Mouse (Mus musculus): Measurements from ENCODE around the gene Arfip1. TPM values are rescaled to one million over a fixed set of nuclear protein-coding genes. Genes with fewer than 3 reads are reported as not detected.
"Not testable (repeated sequence)": the region's sequence is repeated elsewhere in the genome, so short reads cannot be mapped to it uniquely, and the experiment has no call there.

Arfip1 gene
- total RNA-seq, 2 experiments from 2014 or later: 18.2 to 18.7 TPM

GRCm38 (mm10) chr3:84598756-84599155, 16.3 kb upstream of the Arfip1 start:
- no peak for DNase-seq (ENCODE audit: low spot score in 2 of 2)
- no peak for TF ChIP-seq CTCF (conservative IDR thresholded peaks at IDR 0.05)
- no peak overlapping the region for H3K4me3 ChIP-seq
- H3K27ac ChIP-seq: no peak overlapping the region

GRCm38 (mm10) chr3:84597996-84598734, 15.7 kb upstream of the Arfip1 start:
- Histone ChIP-seq H3K27ac (no peak overlapping the region), H3K4me3 (no peak overlapping the region)
- no peak for TF ChIP-seq CTCF (conservative IDR thresholded peaks at IDR 0.05)
- DNase-seq (ENCODE audit: low spot score in 2 of 2): no peak

GRCm38 (mm10) chr3:84595677-84596234, 13.3 kb upstream of the Arfip1 start:
- peak overlapping the region; percentile 46; the same call in 1 of the 2 replicates for H3K4me3 ChIP-seq
- H3K27ac ChIP-seq: no peak overlapping the region
- no peak for DNase-seq (ENCODE audit: low spot score in 2 of 2)
- TF ChIP-seq CTCF (conservative IDR thresholded peaks at IDR 0.05): no peak

DNA sequence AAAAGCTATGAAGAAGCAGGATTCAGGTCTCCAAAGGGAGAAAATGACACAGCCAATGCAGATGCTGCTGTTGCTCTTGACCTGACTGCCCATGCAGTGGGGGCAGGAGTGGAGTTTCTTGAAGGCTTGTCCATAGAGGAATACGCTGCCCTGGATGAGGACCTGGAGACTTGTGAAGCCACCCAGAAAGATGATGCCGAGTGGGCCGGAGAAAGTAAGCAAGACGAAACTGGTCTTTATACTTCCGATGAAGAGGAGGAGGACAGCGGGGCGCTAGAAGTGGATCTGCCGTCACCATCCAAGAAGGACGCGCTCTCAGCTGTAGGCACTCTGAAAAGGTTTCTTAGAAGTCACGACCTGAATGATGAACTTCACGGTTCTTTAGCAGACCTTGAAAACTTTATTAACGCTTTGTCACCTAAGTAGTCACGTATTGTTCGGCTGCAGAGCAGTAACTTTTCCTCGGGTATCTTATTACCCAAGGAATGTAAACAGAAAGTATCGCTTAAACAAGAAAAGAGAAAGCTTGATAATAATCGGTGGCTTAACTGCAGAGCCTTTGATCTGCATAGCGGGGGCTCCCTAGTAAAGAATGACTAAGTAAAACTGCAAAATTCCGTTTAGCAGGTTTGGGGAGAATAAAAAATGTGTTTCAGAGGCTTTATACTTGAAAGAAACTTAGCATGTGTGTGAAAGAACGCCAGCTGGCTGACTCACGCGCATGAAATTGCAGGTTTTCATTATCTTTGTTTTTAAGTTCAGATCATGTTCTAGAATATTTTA, 12.7 kb upstream of the Arfip1 start:
- peak overlapping the region; percentile 46; the same call in 1 of the 2 replicates for H3K27ac ChIP-seq

GRCm38 (mm10) chr3:84593274-84593673, 10.8 kb upstream of the Arfip1 start, which contains the start of gene Tigd4:
TSS of gene Tigd4 (plus strand) at chr3:84593574.
- TF ChIP-seq CTCF (conservative IDR thresholded peaks at IDR 0.05): no peak
- no peak within 1 kb of the TSS for H3K27ac ChIP-seq

More for the DNA sequence above, 12.7 kb upstream of the Arfip1 start:
- peak overlapping the region; percentile 46 for H3K4me3 ChIP-seq
- peak; percentile 30 to 57 for DNase-seq (ENCODE audit: low spot score in 2 of 2)
- no peak for TF ChIP-seq CTCF (conservative IDR thresholded peaks at IDR 0.05)

GRCm38 (mm10) chr3:84586736-84587135, 4.3 kb upstream of the Arfip1 start:
- peak in 1 of 2 experiments; percentile 14 for DNase-seq (ENCODE audit: low spot score in 2 of 2)
- no peak overlapping the region for H3K27ac ChIP-seq
- TF ChIP-seq CTCF (conservative IDR thresholded peaks at IDR 0.05): no peak
- H3K4me3 ChIP-seq: no peak overlapping the region

More at GRCm38 (mm10) chr3:84593274-84593673, 10.8 kb upstream of the Arfip1 start, which contains the start of gene Tigd4:
- no peak within 1 kb of the TSS for H3K4me3 ChIP-seq
- DNase-seq (ENCODE audit: low spot score in 2 of 2): no peak

- peak overlapping the region; percentile 94 for H3K4me3 ChIP-seq
- H3K27ac ChIP-seq: peak overlapping the region; percentile 96
- DNase-seq (ENCODE audit: low spot score in 2 of 2): no peak
- no peak for TF ChIP-seq CTCF (conservative IDR thresholded peaks at IDR 0.05)
Measured at GRCm38 (mm10) chr3:84582913-84583276, 470 bp upstream of the Arfip1 start.

GRCm38 (mm10) chr3:84581696-84582022, 766 bp downstream of the Arfip1 start:
- Histone ChIP-seq H3K4me3 (peak overlapping the region; percentile 94), H3K27ac (peak overlapping the region; percentile 96)
- no peak for TF ChIP-seq CTCF (conservative IDR thresholded peaks at IDR 0.05)
- DNase-seq (ENCODE audit: low spot score in 2 of 2): no peak

DNA sequence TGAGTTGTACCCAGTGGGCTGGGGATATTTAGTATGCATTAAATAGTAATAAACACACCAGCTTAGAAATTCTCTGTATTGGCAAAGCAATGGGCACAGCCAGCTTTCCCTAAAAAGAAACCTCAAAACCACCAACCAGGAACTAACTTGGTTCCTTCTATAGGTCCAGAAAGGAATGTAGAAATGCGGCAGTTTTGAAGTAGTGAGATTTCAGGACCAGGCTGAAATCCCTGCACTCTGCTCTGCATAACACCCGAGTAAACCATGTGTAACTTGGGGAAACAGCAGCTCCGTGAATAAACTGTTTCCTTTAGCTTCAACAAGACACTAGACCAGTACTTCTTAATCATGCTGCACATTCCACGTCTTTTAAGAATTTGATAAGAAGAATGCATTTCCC, 1.7 kb downstream of the Arfip1 start:
- no peak for DNase-seq (ENCODE audit: low spot score in 2 of 2)
- Histone ChIP-seq H3K27ac (no peak overlapping the region), H3K4me3 (peak overlapping the region; percentile 94)
- no peak for TF ChIP-seq CTCF (conservative IDR thresholded peaks at IDR 0.05)

DNA sequence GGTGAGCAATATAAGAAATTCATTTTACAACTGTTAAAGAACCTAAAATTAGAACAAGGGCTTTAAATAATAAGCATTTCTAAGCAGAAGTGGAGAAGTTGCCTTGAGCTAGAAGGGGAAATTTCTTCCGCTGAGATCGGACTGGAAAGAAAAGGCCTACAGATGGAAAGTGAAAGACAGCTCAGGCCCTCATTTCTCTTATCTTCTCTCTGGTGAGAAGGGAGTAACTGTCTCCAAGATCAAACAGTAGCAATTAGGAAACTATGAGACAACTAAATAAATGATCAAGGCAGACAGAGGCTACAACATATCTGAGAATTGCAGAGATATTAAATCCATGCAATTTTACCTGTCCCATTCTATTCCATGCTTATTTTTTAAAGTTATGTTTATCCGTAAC, 11.9 kb downstream of the Arfip1 start:
- Histone ChIP-seq H3K4me3 (no peak overlapping the region), H3K27ac (no peak overlapping the region)
- DNase-seq (ENCODE audit: low spot score in 2 of 2): no peak
- no peak for TF ChIP-seq CTCF (conservative IDR thresholded peaks at IDR 0.05)

DNA sequence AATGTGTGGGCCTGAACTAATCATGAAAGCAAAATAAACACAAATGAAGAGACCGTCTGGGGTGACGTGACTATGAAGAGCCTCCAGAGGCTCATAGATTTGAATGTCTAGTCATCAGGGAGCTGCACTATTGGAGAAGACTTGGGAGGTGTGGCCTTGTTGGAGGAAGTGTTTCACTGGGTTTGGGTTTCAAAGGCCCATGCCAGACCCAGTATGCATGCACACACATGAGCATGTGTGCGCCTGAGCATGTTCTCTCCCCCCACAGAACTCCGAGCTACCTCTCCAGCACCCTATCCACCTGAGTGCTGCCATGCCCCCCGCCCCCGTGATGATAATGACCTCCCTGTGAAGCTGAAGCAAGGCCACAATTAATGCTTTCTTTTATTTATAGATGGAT, 12.8 kb downstream of the Arfip1 start:
- Histone ChIP-seq H3K27ac (no peak overlapping the region), H3K4me3 (no peak overlapping the region)
- TF ChIP-seq CTCF (conservative IDR thresholded peaks at IDR 0.05): no peak
- no peak for DNase-seq (ENCODE audit: low spot score in 2 of 2)

DNA sequence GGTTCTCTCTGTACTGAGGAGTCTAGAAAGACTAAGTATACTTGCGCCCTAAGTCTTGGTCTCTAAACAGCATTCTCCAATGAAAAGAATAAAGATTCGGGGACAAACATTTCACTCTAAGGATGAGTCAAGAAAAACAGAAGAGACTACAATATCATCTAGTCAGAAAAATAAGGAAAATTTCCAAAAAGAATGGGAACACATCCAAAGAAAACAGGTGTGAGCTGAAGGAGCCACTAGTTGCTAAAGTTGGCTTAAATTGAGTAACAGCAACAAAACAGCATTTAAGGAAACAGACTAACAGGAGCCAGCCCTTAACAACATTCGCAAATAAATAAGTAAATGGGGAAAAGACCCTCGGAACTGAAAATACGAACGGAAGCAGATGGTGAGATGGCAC, 13.9 kb downstream of the Arfip1 start:
- H3K27ac ChIP-seq: no peak overlapping the region
- no peak for TF ChIP-seq CTCF (conservative IDR thresholded peaks at IDR 0.05)
- DNase-seq (ENCODE audit: low spot score in 2 of 2): no peak
- no peak overlapping the region for H3K4me3 ChIP-seq

DNA sequence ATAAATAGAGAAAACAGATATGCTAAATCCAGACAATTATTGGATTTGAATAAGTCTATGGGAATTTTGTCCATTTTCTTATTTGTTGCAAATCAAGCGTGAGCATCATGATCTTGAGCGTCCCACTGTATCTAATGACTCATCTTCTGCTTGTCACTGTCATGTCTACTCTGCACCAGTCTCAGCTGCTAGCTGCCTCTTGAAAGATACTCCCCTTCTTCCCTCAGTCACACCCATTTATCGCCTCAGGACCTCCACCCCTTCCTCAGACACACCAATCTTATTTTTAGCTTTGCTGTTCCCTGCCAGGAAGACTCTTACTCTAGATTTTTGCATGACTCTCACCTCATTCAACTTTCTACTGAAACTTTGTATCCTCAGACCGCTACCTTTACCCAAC, 19.0 kb downstream of the Arfip1 start:
- H3K27ac ChIP-seq: no peak overlapping the region
- DNase-seq (ENCODE audit: low spot score in 2 of 2): no peak
- TF ChIP-seq CTCF (conservative IDR thresholded peaks at IDR 0.05): no peak
- no peak overlapping the region for H3K4me3 ChIP-seq

DNA sequence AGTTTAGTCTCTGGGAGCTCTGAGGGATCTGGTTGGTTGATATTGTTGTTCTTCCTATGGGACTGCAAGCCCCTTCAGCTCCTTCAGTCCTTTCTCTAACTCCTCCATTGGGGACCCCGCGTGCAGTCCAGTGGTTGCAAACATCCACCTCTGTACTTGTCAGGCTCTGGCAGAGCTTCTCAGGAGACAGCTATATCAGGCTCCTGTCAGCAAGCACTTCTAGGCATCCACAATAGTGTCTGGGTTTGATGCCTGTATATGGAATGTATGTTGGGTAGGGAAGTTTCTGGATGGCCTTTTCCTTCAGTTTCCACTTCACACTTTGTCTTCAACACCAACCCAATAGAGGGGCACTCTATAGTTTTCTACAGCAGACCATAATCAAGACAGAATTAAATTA, 19.5 kb downstream of the Arfip1 start:
- DNase-seq (ENCODE audit: low spot score in 2 of 2); H3K4me3 ChIP-seq; H3K27ac ChIP-seq: not testable (repeated sequence)

Data from layer of hippocampus, adult 2 months (tissue).